Mouse (Mus musculus): Measurements from ENCODE around the gene Ddr2. TPM values are rescaled to one million over a fixed set of nuclear protein-coding genes. Genes with fewer than 3 reads are reported as not detected.

Ddr2 gene
- polyA plus RNA-seq (2016; fragmentation: Nextera tagmentation; extraction: Ambion mirVana) = 62.9 and 69.6 TPM in 2 replicates

DNA sequence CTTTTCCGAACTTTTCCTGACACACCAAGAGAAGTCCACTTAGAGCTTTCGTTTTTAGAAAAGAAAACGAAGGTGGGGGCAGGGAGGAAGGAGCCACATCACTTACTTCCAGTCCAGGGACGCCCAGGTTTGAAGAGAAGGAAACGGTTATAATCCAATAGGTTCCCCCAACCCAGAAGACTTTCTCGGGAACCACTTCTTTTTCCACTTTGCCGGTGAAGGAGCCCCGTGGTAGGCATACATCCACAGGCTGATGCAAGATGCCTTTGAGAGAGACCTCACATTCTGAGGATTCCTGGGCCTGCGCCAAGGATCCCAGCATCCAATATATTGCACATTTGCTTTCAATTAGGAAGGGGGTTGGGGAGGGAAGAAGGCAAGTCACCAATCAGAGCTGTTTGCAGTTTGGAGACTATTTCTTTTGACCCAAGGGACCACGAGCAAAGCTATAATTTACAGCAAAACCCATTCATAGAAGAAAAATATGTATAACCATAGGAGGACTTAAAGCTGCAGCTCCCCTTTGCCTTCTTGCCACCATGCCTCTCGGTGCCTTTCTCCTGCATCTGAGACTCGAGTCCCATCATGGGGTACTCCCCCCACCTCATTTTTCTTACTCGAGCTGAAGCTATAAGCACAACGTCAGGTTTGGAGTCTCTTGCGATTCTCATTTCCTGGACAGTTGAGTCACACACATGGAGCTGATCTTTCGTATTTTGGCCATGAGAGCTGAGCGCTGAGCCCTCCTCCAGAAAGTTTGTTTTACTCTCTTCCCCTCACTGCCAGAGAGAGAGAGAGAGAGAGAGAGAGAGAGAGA is at the start of gene Ddr2:
Gene Ddr2 (minus strand): TSS at position 247 of the 817 bp plus-strand sequence.
- DNase-seq (ENCODE audit: low spot score) = peak; percentile 81
- WGBS = 30% methylated on average over 17 of the region's 17 CpGs
- Histone ChIP-seq H3K4me3 (peak within 1 kb of the TSS; percentile 64), H3K27ac (replicated peaks) (peak within 1 kb of the TSS; percentile 92), H3K4me1 (peaks cover 30% of the 10 kb centered on the region), H3K36me3 (replicated peaks) (peaks cover 3% of the 10 kb centered on the region; the same call in 1 of the 2 replicates), H3K27me3 (replicated peaks; ENCODE audit: low read depth, poor library complexity, severe bottlenecking) (no peaks in the 10 kb centered on the region), H3K9me3 (no peaks in the 10 kb centered on the region)

DNA sequence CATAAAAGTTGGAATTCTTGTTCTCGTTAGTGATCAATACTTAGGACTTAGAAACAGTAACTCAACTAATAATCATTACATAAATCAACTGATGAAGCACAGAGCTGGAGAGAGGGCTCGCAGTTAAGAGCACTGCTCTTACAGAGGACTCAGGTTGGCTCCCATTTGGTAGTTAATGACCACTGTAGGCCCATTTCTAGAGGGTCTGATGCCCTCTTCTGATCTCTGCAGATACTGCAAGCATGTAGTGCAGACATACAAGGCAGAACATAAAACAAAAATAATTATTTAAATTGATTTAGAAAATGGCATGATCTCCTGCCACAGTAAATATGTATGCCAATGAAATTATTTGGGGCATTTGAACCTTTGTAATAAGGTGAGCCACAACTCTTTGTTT is 49.1 kb upstream of the Ddr2 start:
- no peaks in the 10 kb centered on the region for H3K9me3 ChIP-seq
- peaks cover 44% of the 10 kb centered on the region for H3K36me3 ChIP-seq (replicated peaks)
- H3K4me1 ChIP-seq = peaks cover 4% of the 10 kb centered on the region; the same call in 1 of the 2 replicates
- H3K27ac ChIP-seq (replicated peaks) = no peak overlapping the region
- DNase-seq (ENCODE audit: low spot score) = no peak
- 90% methylated on average over 2 of the region's 2 CpGs for WGBS
- no peak overlapping the region for H3K4me3 ChIP-seq
- H3K27me3 ChIP-seq (replicated peaks; ENCODE audit: low read depth, poor library complexity, severe bottlenecking) = no peaks in the 10 kb centered on the region

GRCm38 (mm10) chr1:170155761-170156160 is 45.2 kb upstream of the Ddr2 start:
- Histone ChIP-seq H3K36me3 (replicated peaks) (peaks cover 34% of the 10 kb centered on the region), H3K4me3 (no peak overlapping the region), H3K27ac (replicated peaks) (no peak overlapping the region), H3K27me3 (replicated peaks; ENCODE audit: low read depth, poor library complexity, severe bottlenecking) (no peaks in the 10 kb centered on the region), H3K4me1 (peaks cover 4% of the 10 kb centered on the region; the same call in 1 of the 2 replicates), H3K9me3 (no peaks in the 10 kb centered on the region)
- no peak for DNase-seq (ENCODE audit: low spot score)
- 94% methylated on average over 5 of the region's 5 CpGs for WGBS

- H3K4me3 ChIP-seq = no peak overlapping the region
- H3K4me1 ChIP-seq = peaks cover under 1% of the 10 kb centered on the region; the same call in 1 of the 2 replicates
- H3K9me3 ChIP-seq = no peaks in the 10 kb centered on the region
- 65% methylated on average over 2 of the region's 2 CpGs for WGBS
- H3K27me3 ChIP-seq (replicated peaks; ENCODE audit: low read depth, poor library complexity, severe bottlenecking) = no peaks in the 10 kb centered on the region
- no peak for DNase-seq (ENCODE audit: low spot score)
- H3K27ac ChIP-seq (replicated peaks) = no peak overlapping the region
- H3K36me3 ChIP-seq (replicated peaks) = peaks cover 32% of the 10 kb centered on the region
Observed at GRCm38 (mm10) chr1:170155298-170155697, 44.7 kb upstream of the Ddr2 start.

GRCm38 (mm10) chr1:170153986-170154385 is 43.4 kb upstream of the Ddr2 start:
- H3K27ac ChIP-seq (replicated peaks) = no peak overlapping the region
- peaks cover 44% of the 10 kb centered on the region for H3K36me3 ChIP-seq (replicated peaks)
- H3K4me3 ChIP-seq = no peak overlapping the region
- no peaks in the 10 kb centered on the region for H3K4me1 ChIP-seq
- WGBS = 84% methylated on average over 8 of the region's 8 CpGs
- no peaks in the 10 kb centered on the region for H3K9me3 ChIP-seq
- no peaks in the 10 kb centered on the region for H3K27me3 ChIP-seq (replicated peaks; ENCODE audit: low read depth, poor library complexity, severe bottlenecking)
- DNase-seq (ENCODE audit: low spot score) = no peak

DNA sequence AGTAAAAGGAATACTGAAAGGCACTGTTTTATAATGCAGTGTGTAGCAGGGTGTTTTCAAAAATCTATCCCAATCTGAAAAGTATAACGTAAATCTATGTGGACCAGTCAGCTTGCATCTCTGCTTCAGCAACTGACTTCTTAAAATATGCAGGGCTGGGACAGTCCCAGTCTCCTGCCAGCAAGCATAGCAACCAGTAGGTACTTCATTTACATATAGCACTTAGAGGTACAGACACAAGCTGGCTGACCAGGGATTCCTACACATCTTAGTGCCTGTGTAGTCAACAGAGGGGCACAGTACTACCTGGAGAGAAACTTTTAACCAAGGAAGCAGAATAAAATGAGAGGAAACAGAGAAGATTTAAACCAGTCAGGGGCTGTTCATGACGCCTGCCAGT is 42.0 kb upstream of the Ddr2 start:
- H3K4me3 ChIP-seq = no peak overlapping the region

DNA sequence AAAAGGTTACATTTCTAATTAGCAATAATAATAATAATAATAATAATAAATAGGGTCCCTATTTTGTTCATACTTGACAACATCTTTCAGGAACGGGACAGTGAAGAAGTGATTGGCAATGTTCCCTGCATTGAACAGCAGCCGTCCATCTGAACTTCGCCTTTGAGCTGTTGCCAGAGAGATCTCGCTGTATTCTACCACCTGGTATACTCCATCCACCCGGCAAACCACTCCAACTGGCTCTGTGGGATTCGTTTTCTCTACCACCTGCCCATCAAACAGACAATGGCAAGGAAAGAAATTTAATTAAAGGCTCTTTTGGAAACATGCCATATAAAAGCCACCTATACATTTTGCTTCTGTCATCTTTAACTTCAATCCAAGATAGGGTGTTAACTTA is 40.3 kb upstream of the Ddr2 start:
- H3K27ac ChIP-seq (replicated peaks) = no peak overlapping the region
- DNase-seq (ENCODE audit: low spot score) = no peak
- H3K9me3 ChIP-seq = no peaks in the 10 kb centered on the region
- WGBS = 90% methylated on average over 6 of the region's 6 CpGs
- H3K4me3 ChIP-seq = no peak overlapping the region
- H3K4me1 ChIP-seq = no peaks in the 10 kb centered on the region
- no peaks in the 10 kb centered on the region for H3K27me3 ChIP-seq (replicated peaks; ENCODE audit: low read depth, poor library complexity, severe bottlenecking)
- peaks cover 47% of the 10 kb centered on the region for H3K36me3 ChIP-seq (replicated peaks)

More for the DNA sequence above, 42.0 kb upstream of the Ddr2 start:
- Histone ChIP-seq H3K27me3 (replicated peaks; ENCODE audit: low read depth, poor library complexity, severe bottlenecking) (no peaks in the 10 kb centered on the region), H3K36me3 (replicated peaks) (peaks cover 47% of the 10 kb centered on the region), H3K4me1 (no peaks in the 10 kb centered on the region), H3K27ac (replicated peaks) (no peak overlapping the region), H3K9me3 (no peaks in the 10 kb centered on the region)
- DNase-seq (ENCODE audit: low spot score) = no peak
- WGBS = 92% methylated on average over 2 of the region's 2 CpGs

DNA sequence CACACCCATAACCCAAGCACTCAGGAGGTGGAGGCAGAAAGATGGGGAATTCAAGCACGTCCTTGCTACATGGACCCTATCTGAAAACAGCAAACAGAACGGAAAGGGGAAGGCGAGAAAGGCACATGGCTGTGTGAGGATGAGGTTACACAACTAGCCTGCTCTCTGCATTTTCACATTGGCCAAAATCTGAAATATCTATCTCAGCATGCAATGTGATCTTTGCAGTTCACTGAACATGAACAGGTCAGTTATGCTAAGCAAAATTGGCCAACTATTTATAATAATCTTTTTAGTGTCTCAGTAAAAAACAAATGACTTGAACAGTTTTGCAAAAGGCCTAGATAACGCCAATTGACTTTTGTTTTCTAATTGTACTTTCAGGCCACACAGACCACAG is 39.2 kb upstream of the Ddr2 start:
- Histone ChIP-seq H3K4me3 (no peak overlapping the region), H3K9me3 (no peaks in the 10 kb centered on the region), H3K4me1 (no peaks in the 10 kb centered on the region), H3K27me3 (replicated peaks; ENCODE audit: low read depth, poor library complexity, severe bottlenecking) (no peaks in the 10 kb centered on the region), H3K36me3 (replicated peaks) (peaks cover 47% of the 10 kb centered on the region), H3K27ac (replicated peaks) (no peak overlapping the region)
- WGBS = 88% methylated on average over 4 of the region's 4 CpGs
- no peak for DNase-seq (ENCODE audit: low spot score)

DNA sequence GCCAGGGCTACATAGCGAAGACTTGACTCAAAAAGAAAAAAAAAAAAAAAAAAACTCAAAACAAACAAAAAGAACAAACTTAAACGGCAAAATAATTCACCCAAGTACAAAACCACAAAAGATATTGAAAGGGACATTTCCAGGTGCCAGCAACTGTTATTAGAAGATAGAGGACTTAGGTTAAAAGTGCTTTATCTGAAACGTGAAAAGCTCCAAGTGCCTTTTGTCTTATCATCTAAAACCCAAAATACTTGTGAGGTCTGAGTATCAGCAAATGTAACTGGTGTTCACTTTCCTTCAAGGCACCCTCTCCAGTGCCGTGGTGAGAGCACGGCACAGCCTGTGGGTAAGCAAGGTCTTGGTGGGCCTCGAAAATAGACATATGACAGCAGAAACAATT is 38.0 kb upstream of the Ddr2 start:
- 87% methylated on average over 6 of the region's 6 CpGs for WGBS
- Histone ChIP-seq H3K9me3 (no peaks in the 10 kb centered on the region), H3K4me3 (no peak overlapping the region), H3K27ac (replicated peaks) (no peak overlapping the region), H3K36me3 (replicated peaks) (peaks cover 53% of the 10 kb centered on the region), H3K4me1 (no peaks in the 10 kb centered on the region), H3K27me3 (replicated peaks; ENCODE audit: low read depth, poor library complexity, severe bottlenecking) (no peaks in the 10 kb centered on the region)
- no peak for DNase-seq (ENCODE audit: low spot score)

DNA sequence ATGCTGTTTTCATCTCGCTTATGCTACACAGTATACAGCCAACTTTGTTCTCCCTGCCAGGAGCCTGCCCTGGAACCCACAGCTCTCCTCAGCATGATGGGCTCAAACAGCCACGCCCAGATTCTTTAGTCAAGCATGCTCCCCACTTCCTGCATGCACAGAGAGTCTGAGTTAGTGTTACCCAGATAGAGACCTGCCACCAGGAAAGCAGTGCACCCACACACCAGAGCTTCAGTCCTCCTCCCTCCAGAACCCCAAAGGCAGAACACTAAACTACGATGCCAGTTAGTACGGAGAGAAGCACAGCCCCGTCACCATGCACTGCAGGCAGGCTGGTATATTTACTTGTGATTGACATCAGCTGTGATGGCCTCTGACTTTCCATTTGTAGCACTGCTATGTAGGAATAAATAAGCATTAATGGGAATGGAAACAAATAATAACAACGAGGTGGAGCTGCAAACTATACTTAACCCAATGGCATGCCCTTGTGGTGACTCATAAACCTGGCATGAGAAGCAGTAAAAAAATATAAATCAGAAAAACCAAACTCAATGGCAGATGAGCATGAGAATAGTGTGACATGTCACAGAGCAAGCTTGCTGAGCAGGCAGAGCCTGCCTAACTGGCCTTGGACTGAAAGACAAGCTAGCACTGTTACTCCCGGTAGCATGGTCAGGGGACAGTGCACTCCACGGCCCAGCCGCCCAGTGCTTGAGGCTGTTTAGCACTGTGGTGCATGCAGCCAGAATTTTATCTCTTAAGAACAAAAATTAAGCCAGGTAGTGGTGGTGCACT is 37.3 kb upstream of the Ddr2 start:
- no peaks in the 10 kb centered on the region for H3K27me3 ChIP-seq (replicated peaks; ENCODE audit: low read depth, poor library complexity, severe bottlenecking)
- peaks cover 58% of the 10 kb centered on the region for H3K36me3 ChIP-seq (replicated peaks)
- no peak overlapping the region for H3K27ac ChIP-seq (replicated peaks)
- DNase-seq (ENCODE audit: low spot score) = no peak
- no peaks in the 10 kb centered on the region for H3K4me1 ChIP-seq
- WGBS = 88% methylated on average over 9 of the region's 9 CpGs
- H3K4me3 ChIP-seq = no peak overlapping the region
- H3K9me3 ChIP-seq = no peaks in the 10 kb centered on the region

DNA sequence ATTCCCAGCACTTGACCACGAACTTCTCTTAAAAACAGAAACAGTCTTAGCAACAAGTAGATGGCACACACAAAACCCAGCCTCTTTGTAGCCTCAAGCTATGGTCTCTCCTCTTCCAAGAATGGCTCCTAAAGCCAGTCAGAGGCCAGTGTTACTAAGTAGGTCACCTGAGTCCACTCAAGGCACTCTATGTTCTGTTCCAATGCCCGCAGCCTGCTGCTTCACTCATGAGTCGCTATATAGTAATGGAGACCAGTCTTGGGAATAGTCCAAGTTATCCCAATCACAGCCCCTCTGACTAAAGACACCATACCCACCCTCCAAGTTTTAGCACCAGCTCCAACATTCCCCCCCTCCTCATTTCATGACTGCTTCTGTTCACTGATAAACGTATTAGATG is 35.0 kb upstream of the Ddr2 start:
- Histone ChIP-seq H3K27me3 (replicated peaks; ENCODE audit: low read depth, poor library complexity, severe bottlenecking) (no peaks in the 10 kb centered on the region), H3K9me3 (no peaks in the 10 kb centered on the region), H3K36me3 (replicated peaks) (peaks cover 70% of the 10 kb centered on the region), H3K27ac (replicated peaks) (no peak overlapping the region), H3K4me1 (no peaks in the 10 kb centered on the region), H3K4me3 (no peak overlapping the region)
- no peak for DNase-seq (ENCODE audit: low spot score)
- WGBS = 97% methylated on average over 4 of the region's 4 CpGs

DNA sequence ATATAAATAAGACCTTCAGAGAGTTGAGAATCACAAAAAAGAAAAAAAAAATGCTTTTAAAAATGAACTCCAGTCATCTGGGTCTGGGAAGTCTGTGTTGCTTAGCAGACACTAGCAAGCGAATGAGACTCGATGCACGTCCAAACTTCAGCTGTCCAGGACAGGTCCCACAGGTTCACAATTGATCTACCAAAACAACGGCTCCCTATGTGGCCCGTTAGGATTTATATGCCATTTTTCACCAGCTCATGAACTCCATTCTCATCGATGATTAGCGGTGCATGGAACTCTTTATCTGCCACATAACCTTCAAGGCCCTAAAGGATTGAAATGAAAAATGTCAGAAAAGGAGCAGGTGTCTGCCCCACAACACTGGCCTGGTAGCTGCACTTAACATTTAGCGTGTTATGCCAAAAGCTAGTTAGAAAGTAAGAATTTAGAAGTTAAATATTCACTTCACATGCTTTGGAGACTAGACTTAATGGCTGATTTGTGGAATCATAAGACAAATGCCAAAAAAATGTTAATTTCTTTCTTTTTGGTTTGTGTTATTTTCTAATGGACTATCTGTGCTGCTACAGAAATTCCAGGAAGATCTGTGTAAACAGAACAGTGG is 31.8 kb upstream of the Ddr2 start:
- no peaks in the 10 kb centered on the region for H3K27me3 ChIP-seq (replicated peaks; ENCODE audit: low read depth, poor library complexity, severe bottlenecking)
- H3K36me3 ChIP-seq (replicated peaks) = peaks cover 47% of the 10 kb centered on the region
- no peak overlapping the region for H3K27ac ChIP-seq (replicated peaks)
- no peak for DNase-seq (ENCODE audit: low spot score)
- no peaks in the 10 kb centered on the region for H3K9me3 ChIP-seq
- no peak overlapping the region for H3K4me3 ChIP-seq
- H3K4me1 ChIP-seq = no peaks in the 10 kb centered on the region
- WGBS = 91% methylated on average over 8 of the region's 8 CpGs

Data from embryonic facial prominence, embryonic 10.5 days (tissue).